Mouse (Mus musculus): ENCODE results near the gene Fmnl3.

DNA sequence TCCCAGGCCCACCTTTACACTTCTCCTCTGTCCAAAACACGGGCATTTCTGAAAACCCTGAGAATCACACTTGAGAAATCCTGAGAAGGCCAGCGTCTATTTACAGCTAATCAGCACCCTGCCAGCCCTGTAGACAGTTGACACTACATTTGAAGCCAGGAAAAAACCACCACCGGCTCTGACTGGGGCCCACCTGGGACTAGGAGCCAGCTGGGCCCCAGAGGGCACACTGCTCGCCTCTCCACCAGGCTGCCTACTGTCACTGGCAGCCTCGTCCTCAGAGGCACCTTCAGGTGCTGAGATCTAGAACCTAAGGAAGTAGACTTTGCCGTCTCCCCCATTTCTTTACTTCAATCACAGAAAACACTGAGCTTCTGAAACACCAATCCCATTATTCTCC, 14.6 kb downstream of the Fmnl3 start:
- TF ChIP-seq CTCF (IDR thresholded peaks at IDR 0.05; ENCODE audit: extremely low read depth, insufficient read depth, low read length) = no peak
- TF ChIP-seq POLR2A (IDR thresholded peaks at IDR 0.05; ENCODE audit: extremely low read depth, insufficient read depth, low read length) = no peak

Measured in cortical plate, adult 2 months (tissue).